Mouse (Mus musculus) stomach, postnatal 0 days (tissue): ENCODE data around the gene Ptger3.

Experiments
- CTCF ChIP-seq: IDR thresholded peaks from 2 replicates; pipeline ENCODE4 v1.5.1; 2016; ENCODE audit warnings: antibody characterized with exemption, low read depth, mild to moderate bottlenecking, moderate library complexity
- EP300 ChIP-seq: optimal IDR thresholded peaks from 2 replicates; pipeline ENCODE3; 2016; ENCODE audit warnings: antibody characterized with exemption

DNA sequence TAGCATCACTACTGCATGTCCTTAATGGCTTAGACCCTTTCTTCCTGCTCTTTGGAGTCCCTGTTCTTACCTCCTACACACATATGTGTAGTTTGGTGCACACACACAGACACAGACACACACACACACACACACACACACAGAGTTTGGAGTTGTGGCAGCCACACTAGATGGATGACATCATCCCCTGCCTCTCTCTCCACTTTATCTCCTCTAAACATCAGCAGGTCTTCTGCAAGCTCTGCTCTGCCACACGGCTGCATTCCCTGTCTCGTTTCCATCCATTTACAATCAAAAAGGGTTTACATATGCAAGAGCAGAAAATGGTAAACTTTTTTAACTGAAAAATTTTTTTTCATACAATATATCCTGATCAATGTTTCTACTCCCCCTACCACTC, 64.7 kb downstream of the Ptger3 start:
- TF ChIP-seq CTCF (no peak), EP300 (no peak)
